Mouse (Mus musculus) heart, postnatal 4 days (tissue): ENCODE results near the gene Slc51b. TPM values are rescaled to one million over a fixed set of nuclear protein-coding genes. Genes with fewer than 3 reads are reported as not detected.

Experiments
- DNase-seq: peaks from one replicate; pipeline ENCODE4 v3.0.0; 2021
- total RNA-seq, 2 experiments: library from RNA; stranded (reverse); gene quantifications; 2 replicates each; pipeline ENCODE4 v1.2.3; 2021

Gene Slc51b
- total RNA-seq, 2 experiments from 2014 or later = not detected

GRCm38 (mm10) chr9:65408871-65409295 is 13.9 kb downstream of the Slc51b start:
- peak; percentile 51 for DNase-seq

- no peak for DNase-seq
Measured at GRCm38 (mm10) chr9:65407861-65408260, 14.9 kb downstream of the Slc51b start.

- DNase-seq = no peak
Measured at GRCm38 (mm10) chr9:65407327-65407726, 15.4 kb downstream of the Slc51b start.

- no peak for DNase-seq
Measured at GRCm38 (mm10) chr9:65405184-65405449, 17.6 kb downstream of the Slc51b start.

- peak; percentile 92 for DNase-seq
Measured at GRCm38 (mm10) chr9:65404331-65405183, 18.2 kb downstream of the Slc51b start.

GRCm38 (mm10) chr9:65399934-65400333 is 22.8 kb downstream of the Slc51b start:
- no peak for DNase-seq

- peak; percentile 81 for DNase-seq
Measured at GRCm38 (mm10) chr9:65398279-65398678, 24.5 kb downstream of the Slc51b start, which contains the start of gene Rasl12. Gene Rasl12 (plus strand): TSS chr9:65398506.

- DNase-seq = no peak
Measured at GRCm38 (mm10) chr9:65394360-65394759, 28.4 kb downstream of the Slc51b start.

GRCm38 (mm10) chr9:65393606-65394005 is 29.1 kb downstream of the Slc51b start:
- DNase-seq = peak; percentile 43

- DNase-seq = peak; percentile 84
Measured at GRCm38 (mm10) chr9:65392638-65393364, 30.0 kb downstream of the Slc51b start.

- no peak for DNase-seq
Measured at GRCm38 (mm10) chr9:65391613-65391964, 31.2 kb downstream of the Slc51b start, which contains the start of gene Kbtbd13. Gene Kbtbd13 (minus strand): TSS chr9:65391652.

- DNase-seq = peak; percentile 42
Measured at GRCm38 (mm10) chr9:65390752-65391612, 31.8 kb downstream of the Slc51b start.

GRCm38 (mm10) chr9:65386373-65387140 is 36.2 kb downstream of the Slc51b start:
- DNase-seq = no peak

GRCm38 (mm10) chr9:65384276-65384675 is 38.5 kb downstream of the Slc51b start:
- DNase-seq = peak; percentile 48

GRCm38 (mm10) chr9:65382751-65383097 is 40.0 kb downstream of the Slc51b start:
- DNase-seq = no peak

GRCm38 (mm10) chr9:65382031-65382750 is 40.6 kb downstream of the Slc51b start:
- peak; percentile 35 for DNase-seq

- DNase-seq = no peak
Measured at GRCm38 (mm10) chr9:65381017-65381590, 41.7 kb downstream of the Slc51b start.

- DNase-seq = no peak
Measured at GRCm38 (mm10) chr9:65375163-65375934, 47.4 kb downstream of the Slc51b start.

- DNase-seq = peak; percentile 25
Measured at GRCm38 (mm10) chr9:65374468-65375162, 48.1 kb downstream of the Slc51b start.
